Mouse (Mus musculus): ENCODE measurements at regions not wholly inside any gene's neighbourhood (a gene's known extent, or its start where the extent isn't known, plus 50 kb on each side); places are given as distances from the start of the nearest gene placed in this dataset.

DNA sequence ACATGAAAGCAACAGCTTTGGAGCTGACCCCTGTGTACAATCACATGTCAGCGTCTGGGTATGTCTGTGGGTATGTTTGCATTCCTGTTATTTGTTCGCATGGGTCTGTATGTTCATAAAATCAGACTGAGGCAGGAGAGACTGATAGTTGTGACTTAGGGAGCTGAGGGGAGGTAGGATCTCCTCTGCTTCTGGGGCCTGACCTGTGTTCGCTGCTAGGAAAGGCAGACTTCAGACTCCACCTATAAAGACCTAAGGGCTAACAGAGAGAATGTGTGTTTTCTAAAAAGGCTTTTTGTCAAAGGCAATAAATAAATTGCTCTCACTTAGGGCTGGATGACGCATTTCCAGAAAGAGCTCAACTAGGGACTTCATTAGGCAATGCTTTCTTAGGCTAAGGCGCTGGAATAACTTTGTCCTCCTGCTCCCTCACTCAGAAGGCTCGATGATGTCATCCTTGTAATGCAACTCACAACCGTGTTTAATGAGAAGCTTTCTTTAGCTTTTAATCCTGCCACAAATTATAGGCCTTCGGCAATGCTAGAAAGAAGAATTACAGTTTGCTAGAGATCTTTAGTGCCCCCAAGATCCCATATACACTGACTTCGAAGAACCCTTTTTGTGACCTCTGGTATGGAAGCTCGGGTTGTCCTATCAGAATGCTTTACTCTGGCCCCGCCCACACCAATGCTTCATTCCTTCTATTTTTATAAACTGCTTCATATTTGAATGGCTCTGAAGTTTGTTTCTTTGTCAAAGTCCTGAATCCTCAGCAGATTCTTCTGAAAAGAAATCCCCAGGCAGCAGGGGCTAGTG is 72.7 kb upstream of the Stac start:
- Histone ChIP-seq H3K9me3 (ENCODE audit: control insufficient read depth, insufficient read depth, low read depth, low read length) (no peaks in the 10 kb centered on the region), H3K9ac (ENCODE audit: insufficient read depth, low read depth, low read length, poor library complexity, severe bottlenecking) (no peak overlapping the region), H3K4me3 (ENCODE audit: insufficient read depth in 1 of 2, low read depth in 1 of 2, low read length in 2 of 2, poor library complexity in 1 of 2, severe bottlenecking in 1 of 2) (no peak overlapping the region), H3K36me3 (ENCODE audit: control insufficient read depth, insufficient read depth, low read length, poor library complexity, severe bottlenecking) (no peaks in the 10 kb centered on the region), H3K27ac (ENCODE audit: insufficient read depth, low read depth, low read length, poor library complexity, severe bottlenecking) (no peak overlapping the region), H3K4me1 (ENCODE audit: control insufficient read depth in 2 of 2, insufficient read depth in 2 of 2, low read length in 2 of 2, poor library complexity in 1 of 2) (no peaks in the 10 kb centered on the region)
- DNase-seq (ENCODE audit: low read depth, low spot score): no peak
- TF ChIP-seq CHD2 (IDR thresholded peaks at IDR 0.05; ENCODE audit: low read depth, low read length) (no peak), ZNF384 (IDR thresholded peaks at IDR 0.05; ENCODE audit: low read depth, low read length) (no peak), ZC3H11A (IDR thresholded peaks at IDR 0.05; ENCODE audit: borderline replicate concordance, low read depth, low read length) (no peak)
- in situ Hi-C loops (cut with MboI; ENCODE audit: low sequenced_read_pairs in 2 of 2, unreplicated experiment in 2 of 2): no loop called here

DNA sequence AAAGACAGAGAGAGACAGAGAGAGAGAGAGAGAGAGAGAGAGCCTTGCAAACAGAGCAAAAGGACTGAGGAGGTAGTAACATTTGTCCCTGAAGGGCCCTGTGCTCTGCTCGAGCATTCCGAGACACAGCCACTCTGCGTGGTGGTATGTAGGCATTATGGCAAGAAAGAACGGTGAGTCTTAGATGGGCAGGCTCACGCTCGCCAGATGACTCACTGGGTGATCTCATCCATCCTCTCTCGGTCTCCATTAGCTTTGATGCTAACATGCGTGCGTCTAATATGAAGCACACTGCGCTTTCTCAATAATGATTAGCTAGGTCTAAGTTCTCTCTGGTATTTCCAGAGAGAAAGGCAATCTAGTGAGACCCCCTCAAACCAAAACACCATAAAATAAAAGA is 65.1 kb upstream of the Stac start:
- Histone ChIP-seq H3K27ac (ENCODE audit: insufficient read depth, low read depth, low read length, poor library complexity, severe bottlenecking) (no peak overlapping the region), H3K4me1 (ENCODE audit: control insufficient read depth in 2 of 2, insufficient read depth in 2 of 2, low read length in 2 of 2, poor library complexity in 1 of 2) (no peaks in the 10 kb centered on the region), H3K9me3 (ENCODE audit: control insufficient read depth, insufficient read depth, low read depth, low read length) (no peaks in the 10 kb centered on the region; the same call in 1 of the 2 replicates), H3K36me3 (ENCODE audit: control insufficient read depth, insufficient read depth, low read length, poor library complexity, severe bottlenecking) (no peaks in the 10 kb centered on the region), H3K4me3 (ENCODE audit: insufficient read depth in 1 of 2, low read depth in 1 of 2, low read length in 2 of 2, poor library complexity in 1 of 2, severe bottlenecking in 1 of 2) (no peak overlapping the region), H3K9ac (ENCODE audit: insufficient read depth, low read depth, low read length, poor library complexity, severe bottlenecking) (no peak overlapping the region)
- DNase-seq (ENCODE audit: low read depth, low spot score): no peak
- no peak for TF ChIP-seq MAFK (IDR thresholded peaks at IDR 0.05; ENCODE audit: insufficient read depth, low read depth, low read length)
- no peak for TF ChIP-seq ZNF384 (IDR thresholded peaks at IDR 0.05; ENCODE audit: low read depth, low read length)
- no peak for TF ChIP-seq CHD2 (IDR thresholded peaks at IDR 0.05; ENCODE audit: low read depth, low read length)
- in situ Hi-C loops (cut with MboI; ENCODE audit: low sequenced_read_pairs in 2 of 2, unreplicated experiment in 2 of 2): no loop called here

DNA sequence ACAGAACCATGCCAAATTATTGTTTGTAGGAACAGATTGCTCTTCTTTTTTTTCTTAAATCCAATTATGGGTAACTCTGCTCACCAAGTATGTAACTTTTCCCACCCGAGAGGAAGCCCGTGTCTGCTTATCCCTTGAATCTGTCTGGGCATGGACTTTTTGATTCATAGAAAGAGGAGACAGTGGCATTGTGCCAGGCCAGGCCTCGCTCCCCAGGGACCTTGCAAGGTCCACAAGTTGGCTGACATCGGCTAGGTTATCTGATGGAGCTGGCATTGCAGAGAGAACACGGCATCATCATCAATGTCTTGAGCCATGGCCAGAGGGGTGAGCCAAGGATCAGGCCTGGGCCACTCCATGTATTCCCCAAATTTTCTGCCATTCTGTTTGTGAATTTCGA is 56.0 kb upstream of the Stac start:
- Histone ChIP-seq H3K4me1 (ENCODE audit: control insufficient read depth in 2 of 2, insufficient read depth in 2 of 2, low read length in 2 of 2, poor library complexity in 1 of 2) (no peaks in the 10 kb centered on the region), H3K36me3 (ENCODE audit: control insufficient read depth, insufficient read depth, low read length, poor library complexity, severe bottlenecking) (no peaks in the 10 kb centered on the region), H3K9ac (ENCODE audit: insufficient read depth, low read depth, low read length, poor library complexity, severe bottlenecking) (no peak overlapping the region), H3K4me3 (ENCODE audit: insufficient read depth in 1 of 2, low read depth in 1 of 2, low read length in 2 of 2, poor library complexity in 1 of 2, severe bottlenecking in 1 of 2) (no peak overlapping the region), H3K27ac (ENCODE audit: insufficient read depth, low read depth, low read length, poor library complexity, severe bottlenecking) (no peak overlapping the region), H3K9me3 (ENCODE audit: control insufficient read depth, insufficient read depth, low read depth, low read length) (no peaks in the 10 kb centered on the region)
- TF ChIP-seq CHD2 (IDR thresholded peaks at IDR 0.05; ENCODE audit: low read depth, low read length) (no peak), HCFC1 (IDR thresholded peaks at IDR 0.05; ENCODE audit: borderline replicate concordance, insufficient read depth, low read length) (no peak), MAFK (IDR thresholded peaks at IDR 0.05; ENCODE audit: insufficient read depth, low read depth, low read length) (no peak), ZC3H11A (IDR thresholded peaks at IDR 0.05; ENCODE audit: borderline replicate concordance, low read depth, low read length) (no peak), ZNF384 (IDR thresholded peaks at IDR 0.05; ENCODE audit: low read depth, low read length) (no peak)
- in situ Hi-C loops (cut with MboI; ENCODE audit: low sequenced_read_pairs in 2 of 2, unreplicated experiment in 2 of 2): no loop called here
- DNase-seq (ENCODE audit: low read depth, low spot score): no peak

DNA sequence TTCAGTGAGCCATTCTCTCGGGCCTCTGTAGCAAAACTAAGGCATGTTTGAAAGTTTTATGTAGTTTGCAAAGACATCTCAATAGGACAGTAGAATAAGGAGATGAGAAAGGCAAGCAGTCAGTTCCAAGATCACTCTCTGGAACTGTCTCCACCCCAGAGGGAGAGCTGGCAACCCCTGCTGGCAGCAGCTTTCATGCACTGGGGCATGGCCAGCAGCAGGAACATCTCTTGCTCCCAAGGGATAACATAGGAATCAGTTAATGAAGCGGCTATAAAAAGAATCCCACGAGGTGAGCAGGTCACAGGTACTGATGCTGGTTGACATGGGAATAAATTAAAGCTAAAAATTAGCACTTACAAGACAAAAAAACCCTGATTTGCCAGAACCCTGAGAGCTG is 55.1 kb upstream of the Stac start:
- in situ Hi-C loops (cut with MboI; ENCODE audit: low sequenced_read_pairs in 2 of 2, unreplicated experiment in 2 of 2): no loop called here

More for the DNA sequence above, 55.1 kb upstream of the Stac start:
- no peak overlapping the region for H3K27ac ChIP-seq (ENCODE audit: insufficient read depth, low read depth, low read length, poor library complexity, severe bottlenecking)
- no peaks in the 10 kb centered on the region for H3K4me1 ChIP-seq (ENCODE audit: control insufficient read depth in 2 of 2, insufficient read depth in 2 of 2, low read length in 2 of 2, poor library complexity in 1 of 2)
- H3K4me3 ChIP-seq (ENCODE audit: insufficient read depth in 1 of 2, low read depth in 1 of 2, low read length in 2 of 2, poor library complexity in 1 of 2, severe bottlenecking in 1 of 2): no peak overlapping the region
- no peak overlapping the region for H3K9ac ChIP-seq (ENCODE audit: insufficient read depth, low read depth, low read length, poor library complexity, severe bottlenecking)
- DNase-seq (ENCODE audit: low read depth, low spot score): no peak
- TF ChIP-seq ZC3H11A (IDR thresholded peaks at IDR 0.05; ENCODE audit: borderline replicate concordance, low read depth, low read length) (no peak), ZNF384 (IDR thresholded peaks at IDR 0.05; ENCODE audit: low read depth, low read length) (no peak), CHD2 (IDR thresholded peaks at IDR 0.05; ENCODE audit: low read depth, low read length) (no peak), MAFK (IDR thresholded peaks at IDR 0.05; ENCODE audit: insufficient read depth, low read depth, low read length) (no peak)
- no peaks in the 10 kb centered on the region for H3K36me3 ChIP-seq (ENCODE audit: control insufficient read depth, insufficient read depth, low read length, poor library complexity, severe bottlenecking)
- H3K9me3 ChIP-seq (ENCODE audit: control insufficient read depth, insufficient read depth, low read depth, low read length): no peaks in the 10 kb centered on the region

Data from ES-E14 (cell line).